Mouse (Mus musculus): ENCODE data around the gene Cacnb2. TPM values are rescaled to one million over a fixed set of nuclear protein-coding genes. Genes with fewer than 3 reads are reported as not detected.
"Not testable (repeated sequence)": the region's sequence is repeated elsewhere in the genome, so short reads cannot be mapped to it uniquely, and the experiment has no call there.

The Cacnb2 gene
- total RNA-seq, 2 experiments from 2014 or later: 2.7 to 3.1 TPM

- no peak for DNase-seq (ENCODE audit: low spot score in 2 of 2)
Observed at GRCm38 (mm10) chr2:14656673-14657072, 53.8 kb downstream of the Cacnb2 start.

- no peak for DNase-seq (ENCODE audit: low spot score in 2 of 2)
Observed at GRCm38 (mm10) chr2:14657205-14657844, 54.4 kb downstream of the Cacnb2 start.

GRCm38 (mm10) chr2:14665213-14665612, 62.3 kb downstream of the Cacnb2 start:
- no peak for DNase-seq (ENCODE audit: low spot score in 2 of 2)

GRCm38 (mm10) chr2:14672117-14672516, 69.2 kb downstream of the Cacnb2 start:
- no peak for DNase-seq (ENCODE audit: low spot score in 2 of 2)

- DNase-seq (ENCODE audit: low spot score in 2 of 2): peak in 1 of 2 experiments; percentile 24
Observed at GRCm38 (mm10) chr2:14676885-14677516, 74.1 kb downstream of the Cacnb2 start.

- no peak for DNase-seq (ENCODE audit: low spot score in 2 of 2)
Observed at GRCm38 (mm10) chr2:14684231-14684630, 81.3 kb downstream of the Cacnb2 start.

- peak in 1 of 2 experiments; percentile 18 for DNase-seq (ENCODE audit: low spot score in 2 of 2)
Observed at GRCm38 (mm10) chr2:14702973-14703645, 100.2 kb downstream of the Cacnb2 start.

GRCm38 (mm10) chr2:14703676-14704075, 100.8 kb downstream of the Cacnb2 start:
- DNase-seq (ENCODE audit: low spot score in 2 of 2): no peak

GRCm38 (mm10) chr2:14710247-14710646, 107.4 kb downstream of the Cacnb2 start:
- DNase-seq (ENCODE audit: low spot score in 2 of 2): no peak

GRCm38 (mm10) chr2:14711751-14712150, 108.9 kb downstream of the Cacnb2 start:
- no peak for DNase-seq (ENCODE audit: low spot score in 2 of 2)

- no peak for DNase-seq (ENCODE audit: low spot score in 2 of 2)
Observed at GRCm38 (mm10) chr2:14713049-14713448, 110.2 kb downstream of the Cacnb2 start.

GRCm38 (mm10) chr2:14716666-14717065, 113.8 kb downstream of the Cacnb2 start:
- DNase-seq (ENCODE audit: low spot score in 2 of 2): no peak

- no peak for DNase-seq (ENCODE audit: low spot score in 2 of 2)
Observed at GRCm38 (mm10) chr2:14719119-14719718, 116.3 kb downstream of the Cacnb2 start.

GRCm38 (mm10) chr2:14725437-14725836, 122.5 kb downstream of the Cacnb2 start:
- no peak for DNase-seq (ENCODE audit: low spot score in 2 of 2)

- not testable (repeated sequence) for DNase-seq (ENCODE audit: low spot score in 2 of 2)
Observed at GRCm38 (mm10) chr2:14726601-14727000, 123.7 kb downstream of the Cacnb2 start.

- DNase-seq (ENCODE audit: low spot score in 2 of 2): no peak
Observed at GRCm38 (mm10) chr2:14738927-14739326, 136.0 kb downstream of the Cacnb2 start.

GRCm38 (mm10) chr2:14739510-14739909, 136.6 kb downstream of the Cacnb2 start:
- no peak for DNase-seq (ENCODE audit: low spot score in 2 of 2)

GRCm38 (mm10) chr2:14740359-14740758, 137.5 kb downstream of the Cacnb2 start:
- peak in 1 of 2 experiments; percentile 15 for DNase-seq (ENCODE audit: low spot score in 2 of 2)

GRCm38 (mm10) chr2:14744761-14745160, 141.9 kb downstream of the Cacnb2 start:
- no peak for DNase-seq (ENCODE audit: low spot score in 2 of 2)

- no peak for DNase-seq (ENCODE audit: low spot score in 2 of 2)
Observed at GRCm38 (mm10) chr2:14762846-14763245, 160.0 kb downstream of the Cacnb2 start.

GRCm38 (mm10) chr2:14763931-14764330, 161.0 kb downstream of the Cacnb2 start:
- DNase-seq (ENCODE audit: low spot score in 2 of 2): no peak

GRCm38 (mm10) chr2:14769448-14769847, 166.6 kb downstream of the Cacnb2 start:
- DNase-seq (ENCODE audit: low spot score in 2 of 2): no peak
